Mouse (Mus musculus) liver, postnatal 0 days (tissue): ENCODE measurements around the gene Scd1. TPM values are rescaled to one million over a fixed set of nuclear protein-coding genes. Genes with fewer than 3 reads are reported as not detected.
"Not testable (repeated sequence)": the region's sequence is repeated elsewhere in the genome, so short reads cannot be mapped to it uniquely, and the experiment has no call there.

Source experiments
- ATAC-seq: fragments of 200-750 bp; cut with Nextera tagmentation; 2 replicates; pipeline ENCODE4 v1.8.0; 2017; ENCODE audit warnings: mild to moderate bottlenecking, moderate library complexity
- DNase-seq: peaks from one replicate; pipeline ENCODE4 v3.0.0-alpha.2; 2016
- H3K27ac ChIP-seq: fragments of 300-500 bp; sonication (generic); 2 replicates; pipeline ENCODE4 v1.5.1; 2014; ENCODE audit warnings: antibody characterized with exemption, moderate library complexity, mild to moderate bottlenecking, low read depth
- H3K27me3 ChIP-seq: fragments of 300-500 bp; sonication (generic); 2 replicates; pipeline ENCODE4 v1.6.1; 2014; ENCODE audit warnings: low read length, control low read depth, mixed read lengths; ENCODE audit not compliant: insufficient read depth
- H3K36me3 ChIP-seq: fragments of 300-500 bp; sonication (generic); replicated peaks from 2 replicates; pipeline ENCODE4 v1.6.1; 2014; ENCODE audit warnings: mild to moderate bottlenecking, control low read depth, low read length, moderate library complexity, mixed read lengths; ENCODE audit not compliant: insufficient read depth
- H3K4me1 ChIP-seq: fragments of 300-500 bp; sonication (generic); 2 replicates; pipeline ENCODE4 v1.6.1; 2014; ENCODE audit warnings: antibody characterized with exemption, mild to moderate bottlenecking, control low read depth; ENCODE audit not compliant: insufficient read depth
- H3K4me2 ChIP-seq: fragments of 300-500 bp; sonication (generic); 2 replicates; pipeline ENCODE4 v1.6.1; 2014; ENCODE audit warnings: low read depth, mild to moderate bottlenecking, low read length, moderate library complexity, mixed read lengths
- H3K4me3 ChIP-seq: fragments of 300-500 bp; sonication (generic); 2 replicates; pipeline ENCODE4 v1.5.1; 2014; ENCODE audit warnings: low read depth, low read length
- H3K9ac ChIP-seq: fragments of 300-500 bp; sonication (generic); replicated peaks from 2 replicates; pipeline ENCODE4 v1.6.1; 2014; ENCODE audit warnings: mild to moderate bottlenecking, moderate library complexity
- H3K9me3 ChIP-seq: fragments of 300-500 bp; sonication (generic); 2 replicates; pipeline ENCODE4 v1.6.1; 2016; ENCODE audit warnings: mild to moderate bottlenecking, control low read depth, low read length, mixed read lengths
- CTCF ChIP-seq: sonication (generic); IDR thresholded peaks from 2 replicates; pipeline ENCODE4 v1.5.1; 2016; ENCODE audit warnings: antibody characterized with exemption, low read depth
- EP300 ChIP-seq: IDR thresholded peaks from 2 replicates; pipeline ENCODE4 v1.6.1; 2016; ENCODE audit warnings: antibody characterized with exemption, low read depth, mild to moderate bottlenecking
- WGBS: fragments of 180-500 bp; shearing (Covaris S2); extraction: QIAGEN DNeasy Blood & Tissue Kit; methylation state at CpG from one replicate; pipeline ENCODE4 v1.1.7; 2014; ENCODE audit not compliant: insufficient replicate concordance; 5-methylcytosine and 5-hydroxymethylcytosine counted together
- polyA plus RNA-seq: library from polyadenylated mRNA; unstranded; fragments of >200 nt; fragmentation: Nextera tagmentation; extraction: Ambion mirVana; gene quantifications from 2 replicates; pipeline ENCODE4 v1.2.1, GENCODE M21; 2015

Scd1 gene
- polyA plus RNA-seq, 1 experiment from 2014 or later = 2.3 TPM

DNA sequence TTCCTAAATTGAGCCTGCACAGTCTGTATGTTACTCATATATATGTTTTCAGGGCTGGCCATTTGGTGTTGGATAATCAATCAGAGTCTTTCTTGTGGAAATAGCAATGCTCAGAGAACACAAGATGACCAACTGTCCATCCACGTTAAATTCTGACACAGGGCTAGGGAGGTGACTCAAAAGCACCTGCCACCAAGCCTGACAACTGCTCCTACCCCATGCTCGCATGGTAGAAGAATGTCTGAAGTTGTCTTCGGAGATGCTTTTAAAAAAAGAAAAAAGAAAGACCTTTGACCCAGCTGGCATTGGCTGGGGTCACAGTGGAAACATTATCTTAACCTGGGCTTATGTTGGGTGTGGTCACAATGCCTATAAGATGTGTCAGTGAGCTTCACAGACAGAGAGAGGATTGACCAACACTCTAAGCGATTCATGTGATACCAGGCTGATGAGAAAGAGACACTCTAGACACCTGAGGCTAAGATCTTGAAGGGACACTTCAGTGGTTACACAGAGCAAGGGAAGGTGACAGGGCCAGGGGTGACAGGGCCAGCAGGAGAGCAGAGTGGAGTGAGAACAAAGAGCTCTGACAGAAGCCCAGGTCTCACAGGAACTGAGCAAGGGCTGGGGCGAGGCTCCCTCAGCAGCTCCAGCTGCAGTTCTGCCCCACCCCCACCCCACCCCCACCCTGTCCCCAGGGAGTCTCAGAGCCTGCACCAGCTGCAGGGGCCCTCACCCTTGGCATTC, 29.9 kb downstream of the Scd1 start:
- WGBS = 46% methylated on average over 4 of the region's 5 CpGs
- ATAC-seq = peak; percentile 26; the same call in 1 of the 2 replicates

DNA sequence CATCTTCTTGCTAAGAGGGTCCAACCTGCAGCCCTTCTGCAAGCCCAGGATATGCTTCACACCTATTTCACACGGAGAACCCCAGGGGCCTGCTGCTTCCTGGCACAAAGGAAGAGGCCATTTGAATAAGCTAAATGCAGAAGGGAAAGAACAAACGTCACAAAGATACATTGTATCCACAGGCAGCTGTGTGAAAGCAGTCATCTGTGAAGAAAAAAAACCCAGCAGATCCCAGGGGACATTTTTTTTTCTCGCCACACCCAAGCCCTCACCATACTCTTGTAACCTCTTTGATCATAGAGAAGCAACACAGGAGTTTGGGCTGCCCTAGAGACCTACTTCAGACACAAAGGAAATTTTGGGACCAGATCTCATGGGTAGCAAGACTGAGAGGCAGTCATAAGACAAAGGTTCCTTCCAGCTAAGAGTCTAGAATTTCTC, 31.1 kb downstream of the Scd1 start:
- H3K36me3 ChIP-seq = no peaks in the 10 kb centered on the region
- no peak overlapping the region for H3K4me3 ChIP-seq
- H3K4me1 ChIP-seq = peaks cover 4% of the 10 kb centered on the region; the same call in 1 of the 2 replicates
- H3K9ac ChIP-seq = no peak overlapping the region
- no peaks in the 10 kb centered on the region for H3K9me3 ChIP-seq
- peak; percentile 49 for DNase-seq
- peak overlapping the region; percentile 67 for H3K27ac ChIP-seq
- no peak for ATAC-seq
- peak; percentile 26; the same call in 1 of the 2 replicates for TF ChIP-seq EP300
- TF ChIP-seq CTCF = no peak
- H3K27me3 ChIP-seq = no peaks in the 10 kb centered on the region
- 47% methylated on average over 3 of the region's 3 CpGs for WGBS
- H3K4me2 ChIP-seq = no peak overlapping the region

More for the DNA sequence above, 29.9 kb downstream of the Scd1 start:
- peaks cover 4% of the 10 kb centered on the region; the same call in 1 of the 2 replicates for H3K4me1 ChIP-seq
- no peak overlapping the region for H3K4me3 ChIP-seq
- no peaks in the 10 kb centered on the region for H3K36me3 ChIP-seq
- H3K27me3 ChIP-seq = no peaks in the 10 kb centered on the region
- no peak overlapping the region for H3K9ac ChIP-seq
- H3K4me2 ChIP-seq = no peak overlapping the region
- no peaks in the 10 kb centered on the region for H3K9me3 ChIP-seq
- TF ChIP-seq CTCF = no peak
- DNase-seq = peak; percentile 30
- H3K27ac ChIP-seq = peak overlapping the region; percentile 67

DNA sequence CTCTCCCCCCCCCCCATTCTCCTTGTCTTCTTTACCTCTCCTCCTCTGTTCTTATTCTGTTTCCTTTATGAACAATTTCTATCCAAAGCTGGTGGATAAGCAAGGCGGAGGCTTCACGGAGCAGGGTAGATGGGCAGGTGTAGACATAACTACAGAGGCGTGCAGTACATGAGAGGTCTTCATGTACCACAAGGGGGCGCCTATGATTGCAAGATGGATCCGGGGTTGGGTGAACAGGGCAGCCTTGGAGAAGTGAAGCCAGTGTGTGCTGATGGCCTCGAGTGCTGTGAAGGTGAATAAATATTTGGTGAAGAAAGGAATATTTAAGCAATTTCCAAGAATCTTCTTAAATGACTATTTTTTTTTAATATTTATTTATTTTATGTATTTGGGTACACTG, 34.7 kb downstream of the Scd1 start:
- ATAC-seq (peak; percentile 86), DNase-seq (peak; percentile 84)
- WGBS = 11% methylated on average over 6 of the region's 6 CpGs
- Histone ChIP-seq H3K9me3 (no peaks in the 10 kb centered on the region), H3K4me1 (no peaks in the 10 kb centered on the region; the same call in 1 of the 2 replicates), H3K4me3 (no peak overlapping the region), H3K27ac (no peak overlapping the region), H3K27me3 (no peaks in the 10 kb centered on the region), H3K4me2 (no peak overlapping the region), H3K9ac (no peak overlapping the region), H3K36me3 (no peaks in the 10 kb centered on the region)
- TF ChIP-seq EP300 (no peak), CTCF (peak; percentile 94)

DNA sequence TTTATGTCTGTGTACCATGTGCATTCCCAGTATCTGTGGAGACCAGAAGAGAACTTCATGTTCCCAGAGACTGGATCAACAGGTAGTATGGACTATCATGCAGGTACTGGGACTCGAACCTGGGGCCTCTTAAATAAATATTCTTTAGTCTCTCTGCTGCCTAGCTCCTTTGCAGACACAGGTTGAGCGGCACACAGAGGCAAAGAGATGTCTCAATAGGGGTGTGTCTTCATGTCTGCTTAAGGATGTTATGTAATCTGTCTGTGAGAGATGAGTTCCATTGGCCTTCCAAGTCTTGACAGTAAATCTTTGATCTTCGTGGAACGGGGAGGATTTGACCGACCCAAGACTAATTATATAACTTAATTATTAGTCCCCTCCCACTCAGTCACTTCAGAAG, 37.4 kb downstream of the Scd1 start:
- no peak for TF ChIP-seq EP300
- TF ChIP-seq CTCF = no peak
- 62% methylated on average over 5 of the region's 5 CpGs for WGBS
- Histone ChIP-seq H3K4me2 (no peak overlapping the region), H3K9ac (no peak overlapping the region), H3K4me1 (no peaks in the 10 kb centered on the region), H3K4me3 (no peak overlapping the region), H3K27ac (no peak overlapping the region), H3K27me3 (no peaks in the 10 kb centered on the region), H3K9me3 (no peaks in the 10 kb centered on the region), H3K36me3 (no peaks in the 10 kb centered on the region)
- ATAC-seq (no peak), DNase-seq (no peak)

DNA sequence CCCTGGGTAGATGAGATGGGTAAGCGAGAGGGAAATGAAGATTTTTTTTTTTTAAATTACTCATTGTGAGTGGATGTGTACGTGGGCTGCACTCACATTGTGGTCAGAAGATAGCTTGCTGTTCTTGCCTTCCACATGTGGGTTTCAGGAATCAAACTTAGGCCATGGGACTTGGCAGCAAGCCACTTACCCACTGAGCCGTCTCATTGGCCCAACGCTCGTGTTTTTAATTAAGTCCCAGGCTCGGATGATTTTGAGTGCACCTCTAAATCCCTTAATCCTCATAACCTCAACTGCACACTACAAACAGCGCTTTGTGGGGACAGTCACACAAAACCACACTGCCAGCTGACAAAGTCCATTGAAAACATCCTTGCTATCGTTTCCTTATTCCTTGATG, 38.3 kb downstream of the Scd1 start:
- Histone ChIP-seq H3K9ac (no peak overlapping the region), H3K36me3 (no peaks in the 10 kb centered on the region), H3K27ac (no peak overlapping the region), H3K27me3 (no peaks in the 10 kb centered on the region), H3K4me2 (no peak overlapping the region), H3K4me3 (no peak overlapping the region), H3K9me3 (no peaks in the 10 kb centered on the region), H3K4me1 (no peaks in the 10 kb centered on the region)
- TF ChIP-seq CTCF = no peak
- DNase-seq (no peak), ATAC-seq (no peak)
- 70% methylated on average over 8 of the region's 8 CpGs for WGBS

DNA sequence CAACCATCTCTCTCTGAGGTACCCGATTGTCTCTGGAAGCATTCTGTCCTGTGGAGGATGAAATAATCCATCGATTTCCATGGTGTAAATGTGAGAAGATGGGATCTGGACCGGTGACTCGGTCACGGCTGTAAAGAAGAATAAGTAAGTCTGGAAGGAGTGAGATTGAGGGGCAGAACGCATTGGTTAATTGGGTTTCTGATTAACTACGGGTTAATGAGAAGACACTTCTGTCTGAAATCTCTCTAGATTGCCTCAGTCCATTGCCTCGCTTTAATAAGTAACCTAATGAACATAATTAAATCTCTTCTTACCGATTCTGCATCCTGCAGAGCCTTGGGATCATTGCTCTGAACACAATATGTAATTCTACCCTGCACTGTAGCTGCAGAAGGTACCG, 40.6 kb downstream of the Scd1 start:
- not testable (repeated sequence) for H3K27me3 ChIP-seq, H3K9me3 ChIP-seq, H3K4me3 ChIP-seq, H3K27ac ChIP-seq, H3K4me1 ChIP-seq, H3K36me3 ChIP-seq, ATAC-seq, DNase-seq, H3K9ac ChIP-seq, H3K4me2 ChIP-seq
- 85% methylated on average over 10 of the region's 10 CpGs for WGBS
